Mouse (Mus musculus) CD4-positive, CD25-positive, alpha-beta regulatory T cell, adult 9 weeks (primary cell): ENCODE measurements around the gene Cnot11. TPM values are rescaled to one million over a fixed set of nuclear protein-coding genes. Genes with fewer than 3 reads are reported as not detected.

Experiments
- polyA plus RNA-seq: library from polyadenylated mRNA; unstranded; fragments of 100-300 nt; shearing (Covaris generic); gene quantifications from one replicate; pipeline ENCODE4 v1.2.1, GENCODE M21; 2017

Gene Cnot11
- 3.9 TPM for polyA plus RNA-seq

DNA sequence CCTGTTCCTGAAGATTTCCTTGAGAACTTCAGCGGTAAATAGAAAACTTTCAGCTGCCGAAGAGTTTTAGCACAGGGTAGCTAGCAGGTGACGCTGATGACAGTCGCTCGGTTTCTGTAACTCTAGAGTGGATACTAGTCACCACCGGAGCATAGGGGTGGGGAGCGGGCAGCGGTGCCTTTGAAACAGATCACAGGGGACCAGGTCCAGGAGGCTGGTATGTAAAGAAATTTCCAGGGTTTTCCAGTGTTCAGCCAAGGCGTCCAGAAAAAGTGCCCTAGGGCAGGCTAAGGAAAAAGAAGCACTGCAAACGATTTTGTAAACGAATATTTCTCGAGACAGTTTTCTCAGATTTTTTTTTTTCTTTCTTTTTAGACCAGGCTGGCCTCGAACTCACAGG, at the start of gene Cnot11:
Gene Cnot11 (plus strand): TSS at position 162 of the 400 bp plus-strand sequence.

DNA sequence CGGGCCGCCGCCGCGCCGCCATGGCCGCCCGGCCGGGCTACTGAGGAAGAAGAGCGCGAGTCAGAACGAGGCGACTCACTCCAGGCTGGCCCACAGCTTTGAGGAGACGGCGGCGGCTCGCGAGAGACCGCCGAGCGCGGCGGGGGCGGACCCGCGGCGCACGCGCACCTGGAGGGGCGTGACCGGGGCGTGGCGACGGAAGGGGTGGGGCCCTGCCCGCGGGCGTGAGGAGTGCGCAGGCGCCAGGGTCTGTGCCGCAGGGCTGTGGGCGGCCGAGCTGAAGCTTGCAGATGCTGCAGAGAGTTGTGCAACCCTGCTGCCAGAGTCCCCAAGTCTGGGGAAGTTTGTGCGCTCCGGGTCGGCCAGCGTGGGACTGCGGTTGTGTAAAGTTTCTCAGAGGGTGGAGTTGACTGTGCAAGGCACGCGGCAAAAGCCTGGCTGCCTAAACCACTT, 42.5 kb downstream of the Cnot11 start, which contains the start of gene Rnf149:
Gene Rnf149 (minus strand): TSS at position 153 of the 453 bp plus-strand sequence.

Other genes with a start within 250 kb of the Cnot11 start
- 490 TPM for gene Rpl31, start 167.2 kb upstream of the Cnot11 start, polyA plus RNA-seq
- 1.2 TPM for gene Tbc1d8, start 56.2 kb upstream of the Cnot11 start, polyA plus RNA-seq
- gene Rnf149, start 42.4 kb downstream of the Cnot11 start, polyA plus RNA-seq = 7.2 TPM
- not detected for gene Creg2, start 116.5 kb downstream of the Cnot11 start, polyA plus RNA-seq
- not detected for gene Rfx8, start 186.0 kb downstream of the Cnot11 start, polyA plus RNA-seq